Mouse (Mus musculus): ENCODE measurements around the gene Cdhr4.
"Not testable (repeated sequence)": the region's sequence is repeated elsewhere in the genome, so short reads cannot be mapped to it uniquely, and the experiment has no call there.

Gene Cdhr4

DNA sequence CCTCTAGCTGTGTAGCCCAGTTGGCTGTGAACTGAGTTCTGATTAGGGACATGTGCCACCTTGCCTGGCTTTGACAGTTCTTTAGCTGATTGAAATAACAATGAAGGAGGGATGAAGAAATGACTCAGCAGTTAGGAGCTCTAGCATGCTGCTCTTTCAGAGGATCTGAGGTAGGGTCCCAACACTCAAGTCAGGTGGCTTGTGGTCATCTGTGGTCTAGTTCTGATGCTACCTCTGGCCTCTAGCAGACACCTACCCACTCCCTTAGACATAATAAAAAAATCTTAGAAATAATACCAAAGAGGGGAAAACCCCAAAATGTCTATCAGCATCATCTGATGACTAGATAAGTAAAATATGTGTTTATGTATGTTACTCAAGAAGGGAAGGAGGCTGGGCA is 18.1 kb downstream of the Cdhr4 start:
- no peak for DNase-seq (ENCODE audit: low read depth, low spot score)

GRCm38 (mm10) chr9:108013577-108013976 is 21.3 kb downstream of the Cdhr4 start:
- not testable (repeated sequence) for DNase-seq (ENCODE audit: low read depth, low spot score)

GRCm38 (mm10) chr9:108017127-108017526 is 24.8 kb downstream of the Cdhr4 start:
- no peak for DNase-seq (ENCODE audit: low read depth, low spot score)

- DNase-seq (ENCODE audit: low read depth, low spot score) = no peak
Observed at GRCm38 (mm10) chr9:108020741-108021140, 28.4 kb downstream of the Cdhr4 start.

- DNase-seq (ENCODE audit: low read depth, low spot score) = no peak
Observed at GRCm38 (mm10) chr9:108023216-108023615, 30.9 kb downstream of the Cdhr4 start.

DNA sequence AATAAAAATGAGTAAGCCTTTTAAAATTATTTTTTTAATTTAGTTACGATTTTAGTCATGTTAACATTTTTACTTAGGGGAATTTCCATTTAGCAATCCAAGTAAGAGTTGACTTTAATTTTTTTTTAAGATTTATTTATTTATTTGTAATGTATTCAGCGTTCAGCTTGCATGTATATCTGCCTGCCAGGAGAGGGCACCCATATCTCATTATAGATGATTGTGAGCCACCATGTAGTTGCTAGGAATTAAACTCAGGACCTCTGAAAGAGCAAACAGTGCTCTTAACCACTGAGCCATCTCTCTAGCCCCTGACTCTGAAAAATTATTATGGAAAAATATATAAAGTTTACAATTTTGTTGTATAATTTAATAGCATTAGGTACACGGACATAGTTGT is 34.3 kb downstream of the Cdhr4 start:
- DNase-seq (ENCODE audit: low read depth, low spot score) = no peak

DNA sequence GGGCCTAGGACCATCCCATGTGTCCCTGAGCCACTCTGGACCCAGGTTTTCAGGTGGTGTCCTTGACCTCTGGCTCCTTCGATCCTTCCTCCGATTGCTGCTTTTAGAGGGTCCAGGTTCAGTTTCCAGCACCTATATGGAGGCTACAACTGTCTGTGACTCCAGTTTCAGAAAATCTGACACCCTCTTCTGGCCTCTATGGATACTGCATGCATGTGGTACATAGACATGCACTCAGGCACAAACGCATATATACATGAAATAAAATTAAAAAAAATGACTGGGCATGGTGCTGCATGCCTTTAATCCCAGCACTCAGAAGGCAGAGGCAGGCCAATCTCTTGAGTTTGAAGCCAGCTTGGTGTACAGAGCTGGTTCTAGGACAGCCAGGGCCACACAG is 35.6 kb downstream of the Cdhr4 start:
- no peak for DNase-seq (ENCODE audit: low read depth, low spot score)

DNA sequence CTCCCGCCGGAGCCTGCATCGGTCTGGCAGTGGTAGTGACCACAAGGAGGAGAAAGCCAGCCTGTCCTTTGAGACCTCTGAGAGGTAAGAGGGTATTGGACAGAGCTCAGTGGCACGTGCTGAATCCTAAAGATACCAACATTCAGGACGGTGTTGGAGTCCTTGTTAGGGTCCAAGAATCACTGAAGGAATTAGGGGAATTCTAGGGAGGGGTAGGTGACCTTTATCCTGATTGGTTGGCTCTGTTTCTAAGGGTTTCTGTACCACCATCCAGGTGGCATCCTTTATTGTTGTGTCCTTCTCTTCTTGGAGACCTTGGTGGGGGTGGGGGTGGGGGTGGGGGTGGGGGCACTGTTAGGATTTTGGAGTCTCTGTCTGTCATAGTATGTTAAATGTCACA is 39.8 kb downstream of the Cdhr4 start:
- no peak for DNase-seq (ENCODE audit: low read depth, low spot score)

GRCm38 (mm10) chr9:108035331-108036156 is 43.2 kb downstream of the Cdhr4 start:
- DNase-seq (ENCODE audit: low read depth, low spot score) = no peak

GRCm38 (mm10) chr9:108044751-108045492 is 52.6 kb downstream of the Cdhr4 start:
- no peak for DNase-seq (ENCODE audit: low read depth, low spot score)

DNA sequence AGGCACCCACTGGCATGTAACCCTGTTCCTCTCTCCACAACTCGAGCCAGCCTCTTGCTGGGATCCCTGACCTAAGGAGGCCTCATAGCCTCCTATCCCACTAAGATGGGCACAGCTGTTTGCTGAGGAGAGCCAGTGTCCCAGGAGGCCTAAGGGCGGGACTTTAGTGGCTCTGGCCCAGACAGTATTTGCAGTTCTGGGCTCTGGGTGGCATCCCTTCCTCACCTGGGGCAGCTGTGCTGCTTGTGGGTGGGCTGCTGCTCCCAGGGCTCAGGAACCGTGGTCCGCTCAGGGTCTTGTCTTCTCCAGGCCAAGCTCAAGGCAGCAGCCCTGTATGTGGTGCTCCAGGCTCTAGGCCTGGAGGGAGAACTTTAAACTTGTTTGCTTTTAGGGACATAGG is 54.3 kb downstream of the Cdhr4 start:
- no peak for DNase-seq (ENCODE audit: low read depth, low spot score)

DNA sequence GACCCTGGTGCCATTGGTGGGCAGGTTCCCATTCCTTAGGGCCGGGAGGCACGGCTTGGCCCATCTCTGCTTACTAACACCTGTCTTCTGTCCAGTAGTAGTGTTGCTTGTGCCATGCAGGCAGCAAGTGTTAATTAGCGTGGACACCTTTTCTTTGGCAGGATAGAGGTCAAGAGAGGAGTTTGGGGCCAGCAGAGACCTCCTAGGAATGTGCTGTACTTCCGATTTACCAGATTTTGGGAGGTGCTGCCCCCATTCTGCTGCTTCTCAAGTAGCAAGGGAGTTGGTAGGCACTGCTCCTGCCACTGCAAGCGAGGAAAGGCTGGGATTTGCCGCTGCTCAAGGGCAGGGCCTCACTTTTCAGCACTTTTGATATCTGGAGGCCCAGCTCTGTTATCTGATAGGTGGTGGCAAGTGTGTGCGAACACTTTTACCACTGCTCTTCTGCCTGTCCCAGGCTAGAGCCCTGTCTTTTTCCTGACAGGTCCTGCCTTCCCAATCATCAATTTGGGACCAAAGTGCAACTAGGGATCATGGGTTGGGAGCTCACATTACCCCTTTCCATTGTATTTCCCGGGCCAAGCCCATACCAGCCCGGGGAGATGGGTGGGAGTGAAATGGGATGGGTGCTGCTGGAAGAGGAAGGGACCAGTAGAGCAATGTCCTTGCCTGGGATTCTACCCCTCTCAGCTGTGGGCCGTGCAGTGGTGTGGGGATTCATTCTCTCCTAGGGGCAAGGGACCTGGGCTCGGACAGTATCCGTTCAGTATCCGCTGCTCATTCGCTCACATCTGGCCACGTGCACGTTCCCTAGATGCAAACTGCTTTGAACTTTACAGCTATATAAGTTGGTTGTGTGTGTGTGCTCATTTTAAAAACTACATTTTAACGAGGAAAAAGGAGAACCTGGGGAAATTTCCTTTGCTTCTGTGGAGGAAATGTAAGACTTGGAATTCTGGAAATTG is 55.6 kb downstream of the Cdhr4 start:
- no peak for DNase-seq (ENCODE audit: low read depth, low spot score)

GRCm38 (mm10) chr9:108048566-108048955 is 56.3 kb downstream of the Cdhr4 start:
- no peak for DNase-seq (ENCODE audit: low read depth, low spot score)

- peak; percentile 87 for DNase-seq (ENCODE audit: low read depth, low spot score)
Observed at GRCm38 (mm10) chr9:108049016-108049455, 56.7 kb downstream of the Cdhr4 start, which contains the start of gene Gmppb. Gene Gmppb (plus strand): TSS chr9:108049242.

All from retina, postnatal 7 days (tissue).